Mouse (Mus musculus) c-Kit-positive CD71-negative TER-119-negative erythroid progenitor cells, embryonic 14.5 days (primary cell): ENCODE results near the gene Cox4i2.

Source experiments
- DNase-seq: peaks from one replicate; pipeline ENCODE4 v3.0.0-alpha.2; 2013; ENCODE audit warnings: low read depth

Gene Cox4i2

DNA sequence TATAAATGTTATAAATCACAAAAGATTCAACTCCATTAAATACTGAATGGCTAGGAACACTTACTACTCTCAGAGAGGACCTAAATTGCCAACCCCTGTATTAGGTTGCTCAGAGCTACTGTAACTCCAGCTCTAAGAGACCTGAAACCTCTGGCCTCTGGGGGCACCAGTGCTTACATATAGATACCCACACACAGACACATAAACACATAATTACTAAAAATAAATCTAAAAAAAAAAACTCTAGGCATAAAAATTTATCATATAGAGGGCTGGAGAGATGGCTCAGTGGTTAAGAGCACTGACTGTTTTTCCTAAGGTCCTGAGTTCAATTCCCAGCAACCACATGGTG is 46.8 kb downstream of the Cox4i2 start:
- no peak for DNase-seq

DNA sequence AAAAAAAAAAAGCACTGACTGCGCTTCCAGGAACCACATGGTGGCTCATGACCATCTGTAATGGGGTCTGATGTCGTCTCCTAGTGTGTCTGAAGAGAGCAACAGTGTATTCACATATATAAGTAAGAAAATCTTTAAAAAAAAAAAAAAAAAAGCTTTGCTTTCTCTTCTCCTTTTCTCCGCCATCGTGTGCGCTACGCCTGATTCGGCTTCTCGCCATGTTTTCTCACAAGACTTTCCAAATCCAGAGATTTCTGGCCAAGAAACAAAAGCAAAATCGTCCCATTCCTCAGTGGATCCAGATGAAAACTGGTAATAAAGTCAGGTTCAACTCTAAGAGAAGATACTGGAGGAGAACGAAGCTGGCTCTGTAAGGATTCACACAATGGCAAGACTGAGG is 48.3 kb downstream of the Cox4i2 start:
- no peak for DNase-seq

DNA sequence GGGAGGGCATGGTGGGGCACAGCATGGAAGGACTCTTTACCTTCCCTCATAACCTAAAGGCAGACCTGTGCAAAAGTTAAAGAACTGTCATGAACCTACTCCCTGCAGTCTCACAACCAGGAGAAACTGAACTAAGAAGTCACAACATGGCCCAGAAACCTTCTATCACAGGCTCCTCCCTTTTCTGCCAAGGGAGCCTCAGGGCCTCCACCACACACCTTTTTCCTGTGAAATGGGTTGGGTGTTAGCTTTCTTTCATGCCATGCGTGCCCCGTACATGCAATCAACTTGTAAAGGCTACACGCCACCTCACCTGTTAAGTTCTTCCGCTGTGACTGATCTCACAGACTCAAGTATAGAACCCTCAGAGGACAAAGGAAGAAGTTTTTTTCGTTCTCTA is 49.1 kb downstream of the Cox4i2 start:
- DNase-seq, result no peak

DNA sequence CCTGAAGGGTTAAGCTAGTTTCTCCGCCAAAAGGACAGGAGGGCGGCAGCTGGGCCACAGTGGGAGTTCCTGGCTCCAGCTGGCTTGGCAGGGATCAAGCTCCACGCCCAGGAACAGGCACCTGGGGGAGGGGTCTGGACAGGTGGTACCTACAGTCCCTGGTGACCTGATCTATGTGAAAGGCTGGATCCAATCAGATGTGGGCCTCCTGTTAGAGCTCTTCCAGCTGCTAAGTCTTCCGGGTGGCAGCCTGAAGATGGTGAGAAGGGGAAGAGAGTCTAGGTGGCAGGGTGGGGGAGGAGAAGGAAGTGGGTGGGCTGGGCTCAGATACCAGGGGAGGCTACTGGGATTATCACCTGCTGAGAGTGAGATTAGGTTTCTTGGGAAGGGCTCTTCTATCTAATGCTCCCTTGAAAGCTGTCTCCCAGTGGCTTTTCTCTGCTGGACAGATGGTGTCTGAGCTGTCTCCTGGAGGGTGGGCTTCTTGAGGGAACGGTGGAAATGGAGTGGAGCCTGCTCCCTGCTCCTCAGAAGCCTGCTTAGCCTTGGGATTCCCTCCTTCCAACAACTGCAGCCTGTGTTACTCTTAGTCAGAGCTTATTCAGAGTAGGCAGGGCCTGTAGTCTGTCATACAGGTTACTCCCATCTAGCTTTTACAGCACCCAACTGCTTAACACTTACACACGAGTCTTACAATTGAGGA is 50.6 kb downstream of the Cox4i2 start:
- no peak for DNase-seq

DNA sequence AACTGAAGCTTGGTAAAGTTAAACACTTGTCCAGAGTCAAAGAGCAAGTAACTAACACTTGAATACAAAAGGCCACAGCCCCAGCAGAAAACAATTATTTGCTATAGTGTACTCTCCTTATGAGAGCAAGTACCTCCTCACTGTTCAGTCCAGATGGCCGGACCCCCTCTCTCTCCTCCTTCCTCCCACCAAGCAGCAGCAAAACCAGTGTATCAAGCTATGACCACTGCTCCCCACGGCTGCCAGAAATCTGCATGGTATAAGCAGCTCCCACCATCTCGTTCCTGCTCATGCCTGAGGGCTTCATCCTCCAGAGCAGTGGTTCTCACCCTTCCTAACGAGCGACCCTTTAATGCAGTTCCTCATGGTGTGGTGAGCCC is 51.1 kb downstream of the Cox4i2 start:
- DNase-seq, result no peak

DNA sequence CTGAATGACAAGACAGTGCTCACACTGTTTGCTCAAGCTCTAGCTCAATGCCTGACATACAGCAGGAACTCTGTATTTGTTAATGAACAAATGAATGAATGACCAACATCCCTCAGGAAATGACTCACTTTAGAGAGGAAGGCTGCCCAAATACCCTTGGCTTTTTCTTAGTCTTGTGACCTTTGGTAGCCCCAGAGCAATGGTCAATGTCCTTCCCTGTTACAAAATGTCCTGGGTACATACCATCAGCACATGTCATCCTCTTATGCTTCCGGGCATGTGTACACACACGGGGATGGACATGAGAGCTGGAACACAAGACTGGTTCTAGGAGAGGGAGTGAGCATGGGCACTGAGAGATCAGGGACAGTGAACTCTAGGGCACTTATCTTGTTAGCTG is 52.1 kb downstream of the Cox4i2 start:
- no peak for DNase-seq

DNA sequence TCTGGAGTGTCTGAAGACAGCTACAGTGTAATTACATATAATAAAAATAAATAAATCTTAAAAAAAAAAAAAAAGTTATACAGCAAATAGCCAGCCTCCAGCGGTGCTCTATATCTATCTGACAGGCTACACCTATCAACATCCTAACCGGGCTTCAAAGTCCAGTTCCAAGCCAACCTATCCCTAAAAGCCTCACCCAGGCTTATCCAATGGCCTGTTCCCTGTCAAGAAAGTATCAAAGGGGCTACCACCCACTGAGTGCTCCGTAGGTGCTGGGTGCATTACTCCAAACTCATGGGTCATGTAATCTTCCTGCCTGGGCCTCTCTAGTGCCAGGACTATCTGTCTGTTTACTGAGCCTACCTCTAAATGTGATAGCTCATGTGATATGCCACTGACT is 54.2 kb downstream of the Cox4i2 start:
- DNase-seq, result no peak

DNA sequence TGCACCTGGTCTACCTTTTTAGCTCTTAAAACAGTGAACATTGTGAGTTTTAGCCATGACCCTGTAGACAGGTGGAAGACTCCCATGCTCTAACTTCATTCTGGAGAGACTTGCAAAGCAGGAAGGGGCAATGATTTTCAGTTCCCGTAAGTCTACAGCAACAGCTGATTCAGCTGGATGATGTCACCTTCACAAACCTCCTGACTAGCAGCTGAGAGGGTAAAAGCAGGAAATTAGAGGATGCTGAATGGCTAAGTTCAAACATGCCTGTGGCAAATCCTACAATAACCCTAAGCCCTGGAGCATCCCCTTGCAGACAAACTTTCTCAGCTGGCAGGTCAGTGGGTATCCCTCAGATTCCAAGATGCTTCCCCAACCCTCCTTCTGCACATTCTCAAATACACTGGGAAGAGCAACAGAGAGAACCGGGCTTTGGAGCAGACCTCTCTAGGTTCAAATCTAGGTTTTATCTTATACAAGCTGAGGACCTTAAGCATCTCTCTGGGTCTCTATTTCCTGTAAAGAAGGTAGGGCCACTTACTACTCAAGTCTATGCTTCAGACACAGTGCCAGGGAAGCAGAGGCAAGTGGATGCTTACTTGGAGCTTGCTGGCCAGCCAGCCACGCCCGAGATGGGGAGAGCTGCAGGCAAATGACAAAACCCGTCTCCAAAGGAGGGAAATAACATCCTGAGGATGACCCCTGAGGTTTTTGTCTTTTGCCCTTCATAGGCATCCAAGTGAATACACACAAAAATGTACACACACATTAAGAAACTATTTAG is 56.4 kb downstream of the Cox4i2 start:
- DNase-seq, result no peak

DNA sequence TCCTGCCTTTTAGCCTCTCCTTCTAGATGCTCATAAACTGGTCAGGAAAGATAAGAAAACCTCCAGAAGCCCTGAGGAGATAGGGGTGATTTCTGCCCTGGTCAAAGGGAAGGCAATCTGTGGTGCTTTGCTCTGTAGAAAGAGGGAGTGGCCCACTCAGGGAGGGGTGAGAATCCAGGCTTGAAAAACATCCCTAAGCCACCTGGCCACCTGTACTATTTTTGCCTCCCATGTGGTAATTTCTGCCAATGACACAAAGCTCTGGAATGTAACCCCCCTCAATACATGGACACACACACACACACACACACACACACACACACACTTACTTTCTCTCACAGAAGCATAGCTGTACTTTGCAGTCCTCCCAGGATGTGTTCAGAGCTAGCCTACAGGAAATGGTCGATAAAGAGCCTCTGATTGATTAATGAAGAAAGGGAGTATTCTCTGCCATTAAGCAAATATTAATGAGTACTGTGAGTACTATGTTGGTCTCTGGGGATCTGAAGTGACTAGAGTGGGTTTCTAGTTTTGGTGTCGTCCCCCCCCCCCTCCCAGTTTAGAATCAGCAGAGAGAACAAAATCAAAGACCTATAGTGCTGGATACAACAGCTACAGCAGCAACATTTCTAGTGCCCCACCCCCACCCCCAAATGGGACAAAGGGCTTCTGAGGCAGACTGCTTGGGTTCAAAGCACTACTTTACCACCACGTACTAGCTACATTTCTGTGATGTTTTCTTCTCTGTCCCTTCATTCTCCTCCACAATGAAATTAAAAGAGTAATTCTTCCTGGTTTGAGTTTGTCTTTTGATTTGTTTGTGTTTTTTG is 57.6 kb downstream of the Cox4i2 start:
- DNase-seq, result no peak

DNA sequence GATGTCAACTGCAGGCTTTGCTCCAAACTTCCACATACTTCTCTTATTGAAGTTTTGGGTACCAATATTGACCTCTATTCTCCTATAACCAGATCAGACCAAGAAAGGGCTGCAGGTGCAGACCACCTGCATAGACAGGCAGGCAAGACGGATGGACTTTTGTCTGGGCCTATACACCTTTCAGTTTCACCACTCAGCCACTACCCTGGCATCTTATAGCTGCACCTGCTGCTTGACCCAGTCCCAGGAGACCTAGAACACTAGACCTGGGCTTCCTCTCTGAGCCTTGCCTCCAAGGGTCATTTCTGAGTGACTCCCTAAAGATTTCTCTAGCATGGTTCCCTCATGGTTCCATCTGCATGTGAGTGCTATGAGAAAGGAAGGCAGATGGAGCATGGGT is 59.3 kb downstream of the Cox4i2 start:
- DNase-seq, result no peak

DNA sequence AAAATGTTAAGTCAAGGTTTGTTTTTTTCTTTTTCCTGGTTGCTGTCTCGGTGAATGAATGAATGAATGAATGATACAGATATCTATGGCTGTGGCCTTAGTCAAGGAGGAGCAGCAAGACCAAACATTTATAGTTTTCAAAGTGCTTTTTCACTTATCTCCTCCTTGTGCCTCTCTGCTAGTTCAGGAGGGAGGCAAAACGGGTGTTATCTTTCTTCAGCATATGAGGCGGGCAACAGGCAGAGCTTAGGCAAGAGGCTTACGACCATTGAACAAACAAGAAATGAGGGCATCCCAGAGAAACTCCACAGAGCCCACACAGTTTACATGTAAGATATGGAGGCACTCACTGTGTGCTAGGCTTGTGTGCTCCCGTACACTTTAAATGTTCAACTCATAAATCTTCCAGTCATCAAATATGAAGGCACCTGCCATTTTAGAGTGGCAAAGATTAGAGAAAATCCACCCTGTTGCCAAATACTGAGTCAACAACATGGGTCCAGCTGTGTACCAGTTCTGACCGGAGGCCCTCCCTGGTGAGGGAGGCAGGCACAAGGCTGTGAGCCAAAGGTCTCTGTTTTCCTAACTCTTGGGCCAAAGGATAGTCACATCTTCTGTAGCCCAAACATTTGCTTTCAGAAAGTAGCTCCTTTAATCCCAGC is 60.4 kb downstream of the Cox4i2 start:
- no peak for DNase-seq
